Mouse (Mus musculus) heart, postnatal 0 days (tissue): ENCODE measurements around the gene Slc36a3.

ENCODE experiments used
- CTCF ChIP-seq: IDR thresholded peaks from 2 replicates; pipeline ENCODE4 v1.5.1; 2016; ENCODE audit warnings: antibody characterized with exemption, control low read depth, low read depth
- EP300 ChIP-seq: IDR thresholded peaks from 2 replicates; pipeline ENCODE4 v1.6.1; 2016; ENCODE audit warnings: antibody characterized with exemption, low read depth

DNA sequence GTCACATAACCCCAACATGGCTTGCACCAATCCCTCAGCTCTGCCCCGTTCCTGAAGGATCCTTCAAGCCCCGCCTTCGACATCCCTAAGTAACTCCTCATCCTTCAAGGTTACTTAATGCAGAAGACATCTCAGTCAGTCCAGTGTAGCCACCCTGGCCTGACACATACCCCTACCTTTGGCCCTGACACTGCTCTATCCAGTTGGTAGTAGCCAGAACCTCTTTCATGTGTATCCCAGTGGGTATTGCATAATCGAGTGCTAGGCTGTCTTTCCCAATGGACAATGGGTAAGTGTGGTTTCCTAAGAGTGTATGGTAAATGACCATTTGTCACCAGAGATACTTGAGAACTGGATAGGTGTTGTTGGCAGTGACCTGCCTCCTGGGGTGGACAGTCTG, 27.3 kb upstream of the Slc36a3 start:
- TF ChIP-seq CTCF (no peak), EP300 (no peak)
